Mouse (Mus musculus): Measurements from ENCODE around the gene 0610009B22Rik. TPM values are rescaled to one million over a fixed set of nuclear protein-coding genes. Genes with fewer than 3 reads are reported as not detected.

Gene 0610009B22Rik
- total and polyA plus RNA-seq, 3 experiments, result 34.6 to 68.5 (median 41.8) TPM

- H3K27me3 ChIP-seq (replicated peaks), result no peaks in the 10 kb centered on the region
- DNase-seq (ENCODE audit: extremely low read depth), result no peak
- in situ Hi-C loops (cut with MboI; ENCODE audit: low pct_ligation_motif_present, low pct_unique_long_range_greater_than_20kb, low sequenced_read_pairs), result loop anchor here (25.0 kb wide), 1 partner anchor 441 kb away; the partner anchor contains the start of genes BC049762 and Clk4
Measured at GRCm38 (mm10) chr11:51702831-51703230, 14.2 kb upstream of the 0610009B22Rik start.

GRCm38 (mm10) chr11:51694984-51695383 lies 6.3 kb upstream of the 0610009B22Rik start:
- H3K4me2 ChIP-seq (ENCODE audit: insufficient read depth, low read depth, poor library complexity, severe bottlenecking), result no peak overlapping the region
- H3K4me3 ChIP-seq (replicated peaks in 1 of 3; ENCODE audit: low read depth in 2 of 3, low read length in 2 of 3, poor library complexity in 1 of 3), result no peak overlapping the region
- dilution Hi-C loops (cut with MboI; ENCODE audit: extremely low pct_ligation_motif_present, extremely low pct_unique_long_range_greater_than_20kb, low sequenced_read_pairs), result no loop called here
- TF ChIP-seq PAX5 (IDR thresholded peaks at IDR 0.05; ENCODE audit: low read length) (no peak), GABPA (IDR thresholded peaks at IDR 0.05; ENCODE audit: insufficient replicate concordance, low read depth, low read length) (no peak), NELFE (IDR thresholded peaks at IDR 0.05; ENCODE audit: low read depth, low read length) (no peak), KAT2A (IDR thresholded peaks at IDR 0.05; ENCODE audit: insufficient replicate concordance, low read length) (no peak), ZKSCAN1 (IDR thresholded peaks at IDR 0.05; ENCODE audit: borderline replicate concordance, low read depth, low read length) (no peak), TBP (conservative IDR thresholded peaks at IDR 0.05; ENCODE audit: low read depth, low read length) (no peak), JUN (IDR thresholded peaks at IDR 0.05; ENCODE audit: insufficient read depth, low read depth, low read length) (no peak), USF2 (conservative IDR thresholded peaks at IDR 0.05; ENCODE audit: low read depth, low read length) (no peak), E2F4 (IDR thresholded peaks at IDR 0.05; ENCODE audit: insufficient replicate concordance, low read depth, low read length) (no peak), USF1 (IDR thresholded peaks at IDR 0.05; ENCODE audit: low read depth, low read length) (no peak), SIN3A (IDR thresholded peaks at IDR 0.05; ENCODE audit: low read length) (no peak), ZNF384 (IDR thresholded peaks at IDR 0.05; ENCODE audit: low read depth, low read length) (no peak), IRF4 (IDR thresholded peaks at IDR 0.05; ENCODE audit: low read depth, low read length) (no peak), UBTF (IDR thresholded peaks at IDR 0.05; ENCODE audit: low read depth, low read length) (no peak)
- H3K9me3 ChIP-seq (replicated peaks; ENCODE audit: low read length), result peaks cover 6% of the 10 kb centered on the region
- H3K27me3 ChIP-seq (replicated peaks), result no peaks in the 10 kb centered on the region
- H3K4me1 ChIP-seq (ENCODE audit: control insufficient read depth in 1 of 2, insufficient read depth in 2 of 2), result peaks cover 2 to 3% of the 10 kb centered on the region in 2 experiments; a peak in 3 of 4 replicates
- no peaks in the 10 kb centered on the region for H3K79me2 ChIP-seq (replicated peaks; ENCODE audit: control insufficient read depth, extremely low read depth, insufficient read depth, poor library complexity, severe bottlenecking)
- DNase-seq (ENCODE audit: extremely low read depth), result no peak
- H3K9ac ChIP-seq (ENCODE audit: insufficient read depth, low read depth), result no peak overlapping the region
- in situ Hi-C loops (cut with MboI; ENCODE audit: low pct_ligation_motif_present, low pct_unique_long_range_greater_than_20kb, low sequenced_read_pairs), result loop anchor here (10.0 kb wide), 1 partner anchor 300 kb away; no protein-coding TSS in a partner anchor
- peaks cover 35 to 59% of the 10 kb centered on the region in 2 experiments for H3K36me3 ChIP-seq (replicated peaks in 1 of 2; ENCODE audit: control insufficient read depth in 1 of 2, insufficient read depth in 1 of 2, low read length in 1 of 2)
- no peak overlapping the region for H3K27ac ChIP-seq (ENCODE audit: insufficient read depth, low read depth)

More at GRCm38 (mm10) chr11:51702831-51703230, 14.2 kb upstream of the 0610009B22Rik start:
- Histone ChIP-seq H3K9me3 (replicated peaks; ENCODE audit: low read length) (peaks cover 6% of the 10 kb centered on the region), H3K27ac (ENCODE audit: insufficient read depth, low read depth) (no peak overlapping the region), H3K4me1 (ENCODE audit: control insufficient read depth in 1 of 2, insufficient read depth in 2 of 2) (peaks cover 2 to 15% of the 10 kb centered on the region in 2 experiments), H3K4me3 (replicated peaks in 1 of 3; ENCODE audit: low read depth in 2 of 3, low read length in 2 of 3, poor library complexity in 1 of 3) (no peak overlapping the region), H3K9ac (ENCODE audit: insufficient read depth, low read depth) (no peak overlapping the region), H3K4me2 (ENCODE audit: insufficient read depth, low read depth, poor library complexity, severe bottlenecking) (no peak overlapping the region), H3K36me3 (replicated peaks in 1 of 2; ENCODE audit: control insufficient read depth in 1 of 2, insufficient read depth in 1 of 2, low read length in 1 of 2) (peaks cover 62 to 89% of the 10 kb centered on the region in 2 experiments), H3K79me2 (replicated peaks; ENCODE audit: control insufficient read depth, extremely low read depth, insufficient read depth, poor library complexity, severe bottlenecking) (no peaks in the 10 kb centered on the region)
- dilution Hi-C loops (cut with MboI; ENCODE audit: extremely low pct_ligation_motif_present, extremely low pct_unique_long_range_greater_than_20kb, low sequenced_read_pairs), result no loop called here
- TF ChIP-seq POLR2A (IDR thresholded peaks at IDR 0.05; ENCODE audit: low read depth, low read length), result no peak
- no peak for TF ChIP-seq USF2 (conservative IDR thresholded peaks at IDR 0.05; ENCODE audit: low read depth, low read length)
